Mouse (Mus musculus) MEL (cell line): ENCODE measurements around the gene 1700012P22Rik. TPM values are rescaled to one million over a fixed set of nuclear protein-coding genes. Genes with fewer than 3 reads are reported as not detected.

ENCODE experiments used
- DNase-seq: peaks from one replicate; pipeline ENCODE4 v3.0.0; 2011; ENCODE audit warnings: low read depth, low spot score
- H3K27ac ChIP-seq: 2 replicates; pipeline ENCODE4 v1.5.1; 2012; ENCODE audit warnings: low read depth, mild to moderate bottlenecking, control low read depth, low read length, moderate library complexity; ENCODE audit not compliant: control insufficient read depth
- H3K27me3 ChIP-seq, 2 experiments: fragments of 150-350 bp in 1 of 2; sonication (generic) in 1 of 2; 2 replicates each; pipeline ENCODE4 v1.6.1; 2012; ENCODE audit warnings: low read length in 2 of 2, mild to moderate bottlenecking in 2 of 2, improper control_type of control experiment in 1 of 2, moderate library complexity in 1 of 2; ENCODE audit not compliant: insufficient read depth in 2 of 2, control insufficient read depth in 1 of 2
- H3K36me3 ChIP-seq, 2 experiments: 2 replicates each; pipeline ENCODE4 v1.6.1; 2012 to 2014; ENCODE audit warnings: low read length in 2 of 2, improper control_type of control experiment in 1 of 2, inconsistent platforms in 1 of 2, mild to moderate bottlenecking in 1 of 2; ENCODE audit not compliant: insufficient read depth in 2 of 2, control insufficient read depth in 1 of 2
- H3K4me1 ChIP-seq, 2 experiments: fragments of 150-350 bp in 1 of 2; sonication (generic) in 1 of 2; 2 replicates each; pipeline ENCODE4 v1.6.1; 2012; ENCODE audit warnings: low read length in 2 of 2, improper control_type of control experiment in 1 of 2, mild to moderate bottlenecking in 1 of 2; ENCODE audit not compliant: insufficient read depth in 2 of 2, control insufficient read depth in 1 of 2
- H3K4me3 ChIP-seq, 2 experiments: fragments of 150-350 bp in 1 of 2; sonication (generic) in 1 of 2; 2 replicates each; pipeline ENCODE4 v1.5.1; 2012; ENCODE audit warnings: low read depth in 2 of 2, low read length in 2 of 2, mild to moderate bottlenecking in 2 of 2, moderate library complexity in 2 of 2, control low read depth in 1 of 2, improper control_type of control experiment in 1 of 2; ENCODE audit not compliant: control insufficient read depth in 1 of 2, insufficient read depth in 1 of 2
- H3K79me2 ChIP-seq: 2 replicates; pipeline ENCODE4 v1.6.1; 2012; ENCODE audit warnings: mild to moderate bottlenecking, low read length, moderate library complexity; ENCODE audit not compliant: control insufficient read depth, poor library complexity, insufficient read depth
- H3K9ac ChIP-seq: 2 replicates; pipeline ENCODE4 v1.6.1; 2012; ENCODE audit warnings: low read depth, mild to moderate bottlenecking, control low read depth, low read length, moderate library complexity; ENCODE audit not compliant: control insufficient read depth, poor library complexity, severe bottlenecking
- H3K9me3 ChIP-seq: fragments of 150-350 bp; sonication (generic); replicated peaks from 2 replicates; pipeline ENCODE4 v1.6.1; 2012; ENCODE audit warnings: mild to moderate bottlenecking, low read length, improper control_type of control experiment, moderate library complexity; ENCODE audit not compliant: insufficient read depth
- CHD1 ChIP-seq: IDR thresholded peaks from 2 replicates; pipeline ENCODE4 v1.6.1; 2012; ENCODE audit warnings: low read depth, mild to moderate bottlenecking, inconsistent platforms, low read length, improper control_type of control experiment
- CTCF ChIP-seq, 3 experiments: IDR thresholded peaks in 2 of 3; conservative IDR thresholded peaks in 1 of 3; 2 replicates each; pipeline ENCODE4 v1.5.1; 2011 to 2012; ENCODE audit warnings: low read length in 3 of 3, low read depth in 2 of 3, mild to moderate bottlenecking in 2 of 3, improper control_type of control experiment in 1 of 3, inconsistent platforms in 1 of 3, mixed read lengths in 1 of 3, moderate library complexity in 1 of 3; ENCODE audit not compliant: control insufficient read depth in 1 of 3, insufficient read depth in 1 of 3, poor library complexity in 1 of 3, severe bottlenecking in 1 of 3
- ELF1 ChIP-seq: IDR thresholded peaks from 2 replicates; pipeline ENCODE4 v1.6.1; 2014; ENCODE audit warnings: low read depth, mild to moderate bottlenecking, inconsistent platforms, low read length, improper control_type of control experiment, moderate library complexity
- EP300 ChIP-seq, 2 experiments: IDR thresholded peaks; 2 replicates each; pipeline ENCODE4 v1.6.1; 2011; ENCODE audit warnings: improper control_type of control experiment in 2 of 2, low read length in 2 of 2, low read depth in 1 of 2, mild to moderate bottlenecking in 1 of 2
- ETS1 ChIP-seq: IDR thresholded peaks from 2 replicates; pipeline ENCODE4 v1.6.1; 2012; ENCODE audit warnings: low read depth, mild to moderate bottlenecking, inconsistent platforms, low read length, improper control_type of control experiment, moderate library complexity
- GABPA ChIP-seq: IDR thresholded peaks from 2 replicates; pipeline ENCODE4 v1.6.1; 2012; ENCODE audit warnings: low read depth, mild to moderate bottlenecking, inconsistent platforms, low read length, improper control_type of control experiment, moderate library complexity
- HCFC1 ChIP-seq: IDR thresholded peaks from 2 replicates; pipeline ENCODE4 v1.6.1; 2012; ENCODE audit warnings: low read depth, mild to moderate bottlenecking, inconsistent platforms, low read length, improper control_type of control experiment, moderate library complexity
- KAT2A ChIP-seq: conservative IDR thresholded peaks from 2 replicates; pipeline ENCODE4 v1.6.1; 2012; ENCODE audit warnings: low read depth, low read length, improper control_type of control experiment, inconsistent platforms
- MAZ ChIP-seq: IDR thresholded peaks from 2 replicates; pipeline ENCODE4 v1.6.1; 2012; ENCODE audit warnings: low read depth, mild to moderate bottlenecking, inconsistent platforms, low read length, improper control_type of control experiment
- MXI1 ChIP-seq: IDR thresholded peaks from 2 replicates; pipeline ENCODE4 v1.6.1; 2011; ENCODE audit warnings: mild to moderate bottlenecking, low read depth, low read length, improper control_type of control experiment
- NELFE ChIP-seq: IDR thresholded peaks from 2 replicates; pipeline ENCODE4 v1.6.1; 2011; ENCODE audit warnings: low read depth, low read length, improper control_type of control experiment
- NRF1 ChIP-seq: IDR thresholded peaks from 2 replicates; pipeline ENCODE4 v1.6.1; 2014; ENCODE audit warnings: low read depth, mild to moderate bottlenecking, inconsistent platforms, low read length, improper control_type of control experiment, moderate library complexity; ENCODE audit not compliant: poor library complexity, insufficient read depth, severe bottlenecking
- POLR2AphosphoS2 ChIP-seq: IDR thresholded peaks from 2 replicates; pipeline ENCODE4 v1.6.1; 2011; ENCODE audit warnings: low read length, improper control_type of control experiment
- POLR2AphosphoS5 ChIP-seq: IDR thresholded peaks from 2 replicates; pipeline ENCODE4 v1.6.1; 2012; ENCODE audit warnings: low read depth, borderline replicate concordance, mild to moderate bottlenecking, inconsistent platforms, low read length, moderate library complexity, mixed read lengths
- RCOR1 ChIP-seq: IDR thresholded peaks from 2 replicates; pipeline ENCODE4 v1.6.1; 2012; ENCODE audit warnings: low read depth, mild to moderate bottlenecking, inconsistent platforms, low read length, improper control_type of control experiment
- SMC3 ChIP-seq: IDR thresholded peaks from 2 replicates; pipeline ENCODE4 v1.6.1; 2011; ENCODE audit warnings: low read depth, low read length, improper control_type of control experiment
- UBTF ChIP-seq: IDR thresholded peaks from 2 replicates; pipeline ENCODE4 v1.6.1; 2012; ENCODE audit warnings: low read depth, mild to moderate bottlenecking, inconsistent platforms, low read length, improper control_type of control experiment, moderate library complexity, borderline replicate concordance; ENCODE audit not compliant: insufficient read depth
- ZKSCAN1 ChIP-seq: IDR thresholded peaks from 2 replicates; pipeline ENCODE4 v1.6.1; 2012; ENCODE audit warnings: low read depth, mild to moderate bottlenecking, inconsistent platforms, low read length, improper control_type of control experiment, moderate library complexity
- polyA plus RNA-seq, 2 experiments: library from polyadenylated mRNA; stranded (reverse) in 1 of 2; unstranded in 1 of 2; fragments of >175 nt in 1 of 2; fragments of >200 nt in 1 of 2; gene quantifications; 2 replicates each; pipeline versions ENCODE4 v1.2.1 to v1.2.4; 2012; ENCODE audit warnings: low replicate concordance in 2 of 2, low read depth in 1 of 2; ENCODE audit not compliant: insufficient read length in 2 of 2, insufficient read depth in 1 of 2, missing spikeins in 1 of 2
- total RNA-seq: library from RNA; depleted of rRNA; stranded (reverse); fragments of 300-350 nt; gene quantifications from 2 replicates; pipeline ENCODE4 v1.2.3, GENCODE M21; 2012; rRNA removed

Gene 1700012P22Rik
- not detected in 2 replicates for total RNA-seq
- not detected for polyA plus RNA-seq

GRCm38 (mm10) chr4:144438672-144439071 lies at the start of gene 1700012P22Rik:
Gene 1700012P22Rik (minus strand): TSS chr4:144438772.
- no peak for DNase-seq
- H3K4me3 ChIP-seq = no peak within 1 kb of the TSS
- no peaks in the 10 kb centered on the region for H3K36me3 ChIP-seq
- H3K27ac ChIP-seq = no peak within 1 kb of the TSS
- H3K27me3 ChIP-seq = no peaks in the 10 kb centered on the region
- no peaks in the 10 kb centered on the region for H3K9me3 ChIP-seq
- TF ChIP-seq MXI1 (no peak), POLR2AphosphoS2 (no peak), ETS1 (no peak), UBTF (no peak), ELF1 (no peak)
- H3K9ac ChIP-seq = no peak within 1 kb of the TSS
- no peaks in the 10 kb centered on the region for H3K79me2 ChIP-seq
- no peaks in the 10 kb centered on the region for H3K4me1 ChIP-seq

DNA sequence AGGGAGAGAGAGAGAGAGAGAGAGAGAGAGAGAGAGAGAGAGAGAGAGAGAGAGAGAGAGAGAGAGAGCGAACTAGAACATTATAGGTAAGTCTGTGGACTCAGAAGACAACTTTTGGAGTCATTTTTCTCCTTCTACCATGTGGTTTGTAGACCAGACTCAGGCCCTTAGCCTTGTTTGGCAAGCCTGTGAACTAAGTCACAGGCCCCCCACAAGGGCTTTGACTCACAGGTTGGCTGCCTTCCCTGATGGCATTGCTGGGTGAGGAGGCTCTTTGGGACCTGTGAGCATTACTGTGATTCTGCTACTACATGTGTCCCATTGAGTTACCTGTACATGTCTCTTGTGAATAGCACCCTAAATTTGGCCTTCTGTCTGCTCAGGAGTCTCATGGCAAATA lies 29.5 kb upstream of the 1700012P22Rik start:
- TF ChIP-seq RCOR1 (no peak), NELFE (no peak), GABPA (no peak), ZKSCAN1 (no peak), NRF1 (no peak), CHD1 (no peak), CTCF (IDR thresholded peaks at IDR 0.05 in 2 of 3, conservative IDR thresholded peaks at IDR 0.05 in 1 of 3; ENCODE audit: control insufficient read depth in 1 of 3, insufficient read depth in 1 of 3, low read depth in 2 of 3, low read length in 3 of 3, poor library complexity in 1 of 3, severe bottlenecking in 1 of 3) (no peak), HCFC1 (no peak), MXI1 (no peak), SMC3 (no peak), EP300 (IDR thresholded peaks at IDR 0.05; ENCODE audit: low read depth in 1 of 2, low read length in 2 of 2) (no peak), POLR2AphosphoS5 (no peak), MAZ (no peak), KAT2A (no peak)

More for the DNA sequence above, 29.5 kb upstream of the 1700012P22Rik start:
- H3K4me1 ChIP-seq = no peaks in the 10 kb centered on the region
- H3K79me2 ChIP-seq = no peaks in the 10 kb centered on the region
- H3K9me3 ChIP-seq = no peaks in the 10 kb centered on the region
- H3K36me3 ChIP-seq = no peaks in the 10 kb centered on the region
- no peak overlapping the region for H3K9ac ChIP-seq
- H3K27ac ChIP-seq = no peak overlapping the region
- no peaks in the 10 kb centered on the region for H3K27me3 ChIP-seq
- no peak for DNase-seq
- H3K4me3 ChIP-seq = no peak overlapping the region
